Mouse (Mus musculus): ENCODE data around the gene Kri1. TPM values are rescaled to one million over a fixed set of nuclear protein-coding genes. Genes with fewer than 3 reads are reported as not detected.
A peak's percentile ranks its signal among the peaks of the same experiment; 100 is the strongest.
"Not testable (repeated sequence)": the region's sequence is repeated elsewhere in the genome, so short reads cannot be mapped to it uniquely, and the experiment has no call there.

Gene Kri1
- polyA plus RNA-seq, 1 experiment, result 29.3 TPM

DNA sequence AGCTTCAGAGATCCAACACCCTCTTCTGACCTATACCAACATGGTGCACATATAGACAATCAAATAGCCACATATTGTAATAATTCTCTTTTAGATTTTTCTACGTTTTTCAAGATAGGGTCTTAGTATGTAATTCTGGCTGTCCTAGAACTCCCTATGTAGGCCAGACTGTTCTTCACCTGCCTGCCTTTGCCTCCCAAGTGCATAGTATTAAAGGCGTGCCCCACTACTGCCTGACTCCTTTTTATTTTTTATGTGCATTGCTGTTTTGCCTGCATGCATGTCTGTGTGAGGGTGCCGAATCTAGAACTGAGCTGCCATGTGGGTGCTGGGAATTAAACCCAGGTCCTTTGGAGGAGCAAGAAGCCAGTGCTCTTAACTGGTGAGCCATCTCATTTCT is 4.5 kb upstream of the Kri1 start:
- H3K79me3 ChIP-seq (ENCODE audit: low read depth), result peaks cover 17% of the 10 kb centered on the region
- peaks cover 25% of the 10 kb centered on the region for H3K79me2 ChIP-seq (ENCODE audit: control insufficient read depth, insufficient read depth)
- H3K4me3 ChIP-seq (ENCODE audit: insufficient read depth, poor library complexity, severe bottlenecking), result no peak overlapping the region
- no peak overlapping the region for H3ac ChIP-seq (ENCODE audit: control insufficient read depth, insufficient read length, low read depth)
- TF ChIP-seq MYOG (IDR thresholded peaks at IDR 0.05; ENCODE audit: control insufficient read depth, extremely low read depth, insufficient read length) (no peak), MYOD1 (IDR thresholded peaks at IDR 0.05; ENCODE audit: control insufficient read depth, insufficient read length, low read depth) (no peak), FOSL1 (IDR thresholded peaks at IDR 0.05; ENCODE audit: insufficient read depth, low read length, poor library complexity, severe bottlenecking) (no peak), CTCF (IDR thresholded peaks at IDR 0.05; ENCODE audit: control insufficient read depth, insufficient read depth, insufficient read length) (no peak), MAX (IDR thresholded peaks at IDR 0.05) (no peak), CEBPB (IDR thresholded peaks at IDR 0.05; ENCODE audit: low read depth) (no peak), USF1 (IDR thresholded peaks at IDR 0.05; ENCODE audit: low read depth) (no peak)
- no peaks in the 10 kb centered on the region for H3K27me3 ChIP-seq (ENCODE audit: control insufficient read depth, insufficient read depth, insufficient read length)
- no peaks in the 10 kb centered on the region for H3K36me3 ChIP-seq (ENCODE audit: control insufficient read depth, insufficient read depth)

DNA sequence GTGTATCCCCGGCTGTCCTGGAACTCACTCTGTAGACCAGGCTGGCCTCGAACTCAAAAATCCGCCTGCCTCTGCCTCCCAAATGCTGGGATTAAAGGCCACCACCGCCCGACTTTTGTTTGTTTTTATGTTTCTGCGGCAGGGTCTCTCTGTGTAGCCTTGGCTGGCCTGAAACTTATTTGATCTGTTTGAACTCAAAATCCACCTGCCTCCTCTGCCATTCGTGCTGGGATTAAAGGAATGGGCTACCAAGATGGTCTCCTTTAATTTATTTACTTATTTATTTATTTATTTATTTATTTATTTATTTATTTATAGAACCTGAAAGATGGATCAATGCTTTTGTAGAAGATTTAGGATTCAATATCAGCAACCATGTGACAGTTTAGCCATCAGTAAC is 4.1 kb upstream of the Kri1 start:
- peaks cover 21% of the 10 kb centered on the region for H3K79me3 ChIP-seq (ENCODE audit: low read depth)
- not testable (repeated sequence) for H3K36me3 ChIP-seq (ENCODE audit: control insufficient read depth, insufficient read depth); H3K27me3 ChIP-seq (ENCODE audit: control insufficient read depth, insufficient read depth, insufficient read length); H3ac ChIP-seq (ENCODE audit: control insufficient read depth, insufficient read length, low read depth)
- H3K79me2 ChIP-seq (ENCODE audit: control insufficient read depth, insufficient read depth), result peaks cover 29% of the 10 kb centered on the region
- peak overlapping the region; percentile 26 for H3K4me3 ChIP-seq (ENCODE audit: insufficient read depth, poor library complexity, severe bottlenecking)

DNA sequence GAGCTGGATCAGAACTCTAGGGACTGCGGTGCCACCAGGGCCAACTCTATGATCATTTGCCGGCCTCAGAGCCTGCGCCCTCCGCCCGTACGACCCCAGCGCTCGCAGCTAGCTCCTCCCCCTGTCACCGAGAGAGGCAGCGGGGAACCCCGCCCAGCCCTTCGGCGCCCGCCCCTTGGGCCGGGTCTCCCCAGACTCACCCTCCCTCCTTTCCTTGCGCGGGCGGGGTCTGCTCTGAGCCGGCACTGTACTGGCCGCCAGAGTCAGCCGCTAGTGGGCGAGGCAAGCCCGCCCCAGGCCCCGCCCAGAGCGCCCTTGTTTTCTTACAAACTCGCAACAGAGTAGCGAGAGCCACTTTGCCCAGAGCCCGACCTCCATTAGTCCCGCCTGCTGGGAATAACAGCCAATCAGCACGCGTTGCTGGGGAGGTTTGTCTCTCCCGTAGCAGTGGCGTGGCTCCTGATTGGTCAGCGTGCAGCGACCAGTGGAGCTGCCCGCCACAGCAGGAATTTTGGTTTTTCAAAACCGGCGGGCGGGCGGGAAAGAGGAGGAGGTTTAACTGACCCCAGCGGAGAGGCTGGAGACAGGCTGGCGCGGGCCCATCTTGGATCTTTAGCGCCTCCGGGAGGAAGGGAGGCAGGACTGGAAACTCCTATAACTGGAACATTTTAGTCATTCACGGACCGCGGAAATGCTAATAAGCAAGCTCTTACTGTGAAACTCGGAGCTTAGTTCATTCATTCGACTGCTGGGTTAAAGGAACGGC is 3.4 kb upstream of the Kri1 start, which contains the start of gene Cdkn2d:
Cdkn2d (minus strand) TSS at position 386 of the 766 bp plus-strand sequence.
- TF ChIP-seq CTCF (IDR thresholded peaks at IDR 0.05; ENCODE audit: control insufficient read depth, insufficient read depth, insufficient read length), result no peak
- H3K27me3 ChIP-seq (ENCODE audit: control insufficient read depth, insufficient read depth, insufficient read length), result no peaks in the 10 kb centered on the region

DNA sequence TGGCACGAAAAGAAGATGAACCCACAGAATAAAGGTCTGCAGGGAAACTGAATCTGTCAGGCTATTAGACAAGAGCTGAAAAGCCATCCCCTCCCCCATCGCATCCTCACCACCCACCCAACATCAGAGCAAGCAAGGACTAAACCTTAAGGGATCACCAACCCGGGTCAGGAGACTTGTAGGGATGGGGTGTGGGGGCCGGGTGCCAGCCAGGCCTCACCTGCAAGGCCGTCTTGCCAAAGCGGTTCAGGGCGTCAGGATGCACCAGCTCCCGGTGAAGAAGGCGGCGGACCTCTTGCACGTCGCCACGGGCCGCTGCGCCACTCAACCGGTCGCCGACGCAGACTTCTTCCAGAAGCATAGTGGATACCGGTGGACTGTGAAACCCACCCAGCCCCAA is 2.8 kb upstream of the Kri1 start:
- Histone ChIP-seq H3ac (ENCODE audit: control insufficient read depth, insufficient read length, low read depth) (peak overlapping the region; percentile 86), H3K36me3 (ENCODE audit: control insufficient read depth, insufficient read depth) (no peaks in the 10 kb centered on the region)

More for the DNA sequence above, 3.4 kb upstream of the Kri1 start, which contains the start of gene Cdkn2d:
- Histone ChIP-seq H3K79me3 (ENCODE audit: low read depth) (peaks cover 27% of the 10 kb centered on the region), H3K4me3 (ENCODE audit: insufficient read depth, poor library complexity, severe bottlenecking) (peak within 1 kb of the TSS; percentile 60), H3ac (ENCODE audit: control insufficient read depth, insufficient read length, low read depth) (peak within 1 kb of the TSS; percentile 86), H3K79me2 (ENCODE audit: control insufficient read depth, insufficient read depth) (peaks cover 36% of the 10 kb centered on the region), H3K36me3 (ENCODE audit: control insufficient read depth, insufficient read depth) (no peaks in the 10 kb centered on the region)

DNA sequence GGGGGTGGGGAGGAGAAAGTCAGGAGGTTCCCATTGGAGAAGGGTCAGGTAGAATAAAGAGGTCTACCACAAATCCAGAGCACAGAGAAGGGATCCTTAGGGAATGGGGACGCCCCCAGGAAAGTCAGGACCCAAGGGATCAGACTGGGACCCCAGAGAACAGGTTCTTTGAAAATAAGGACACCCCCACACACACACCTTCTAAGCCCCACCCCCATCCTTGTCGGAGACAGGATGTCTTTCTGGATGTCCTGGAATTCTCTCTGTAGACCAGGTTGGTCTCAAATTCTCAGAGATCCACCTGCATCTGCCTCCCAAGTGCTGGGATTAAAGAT is 1.5 kb upstream of the Kri1 start:
- TF ChIP-seq MYOG (IDR thresholded peaks at IDR 0.05; ENCODE audit: control insufficient read depth, extremely low read depth, insufficient read length) (no peak), CTCF (IDR thresholded peaks at IDR 0.05; ENCODE audit: control insufficient read depth, insufficient read depth, insufficient read length) (no peak), MYOD1 (IDR thresholded peaks at IDR 0.05; ENCODE audit: control insufficient read depth, insufficient read length, low read depth) (no peak), FOSL1 (IDR thresholded peaks at IDR 0.05; ENCODE audit: insufficient read depth, low read length, poor library complexity, severe bottlenecking) (no peak), MAX (IDR thresholded peaks at IDR 0.05) (no peak), USF1 (IDR thresholded peaks at IDR 0.05; ENCODE audit: low read depth) (no peak), CEBPB (IDR thresholded peaks at IDR 0.05; ENCODE audit: low read depth) (no peak)
- Histone ChIP-seq H3ac (ENCODE audit: control insufficient read depth, insufficient read length, low read depth) (no peak overlapping the region), H3K27me3 (ENCODE audit: control insufficient read depth, insufficient read depth, insufficient read length) (no peaks in the 10 kb centered on the region), H3K4me3 (ENCODE audit: insufficient read depth, poor library complexity, severe bottlenecking) (no peak overlapping the region), H3K79me2 (ENCODE audit: control insufficient read depth, insufficient read depth) (peaks cover 50% of the 10 kb centered on the region), H3K36me3 (ENCODE audit: control insufficient read depth, insufficient read depth) (peaks cover 8% of the 10 kb centered on the region), H3K79me3 (ENCODE audit: low read depth) (peaks cover 31% of the 10 kb centered on the region)

More for the DNA sequence above, 2.8 kb upstream of the Kri1 start:
- no peak for TF ChIP-seq MYOD1 (IDR thresholded peaks at IDR 0.05; ENCODE audit: control insufficient read depth, insufficient read length, low read depth)
- TF ChIP-seq FOSL1 (IDR thresholded peaks at IDR 0.05; ENCODE audit: insufficient read depth, low read length, poor library complexity, severe bottlenecking), result no peak
- TF ChIP-seq MYOG (IDR thresholded peaks at IDR 0.05; ENCODE audit: control insufficient read depth, extremely low read depth, insufficient read length), result no peak
- no peak for TF ChIP-seq MAX (IDR thresholded peaks at IDR 0.05)
- no peak for TF ChIP-seq CEBPB (IDR thresholded peaks at IDR 0.05; ENCODE audit: low read depth)
- no peak for TF ChIP-seq USF1 (IDR thresholded peaks at IDR 0.05; ENCODE audit: low read depth)
- no peak for TF ChIP-seq CTCF (IDR thresholded peaks at IDR 0.05; ENCODE audit: control insufficient read depth, insufficient read depth, insufficient read length)
- Histone ChIP-seq H3K79me2 (ENCODE audit: control insufficient read depth, insufficient read depth) (peaks cover 42% of the 10 kb centered on the region), H3K27me3 (ENCODE audit: control insufficient read depth, insufficient read depth, insufficient read length) (no peaks in the 10 kb centered on the region), H3K4me3 (ENCODE audit: insufficient read depth, poor library complexity, severe bottlenecking) (peak overlapping the region; percentile 60), H3K79me3 (ENCODE audit: low read depth) (peaks cover 31% of the 10 kb centered on the region)

Data from C2C12 (cell line).